Mouse (Mus musculus) kidney, postnatal 25 days (tissue): Measurements from ENCODE around the gene Nr1h4.

Experiments
- DNase-seq, 2 experiments: peaks; one replicate each; pipeline ENCODE4 v3.0.0; 2021; ENCODE audit warnings: mixed read lengths in 2 of 2

Nr1h4 gene

DNA sequence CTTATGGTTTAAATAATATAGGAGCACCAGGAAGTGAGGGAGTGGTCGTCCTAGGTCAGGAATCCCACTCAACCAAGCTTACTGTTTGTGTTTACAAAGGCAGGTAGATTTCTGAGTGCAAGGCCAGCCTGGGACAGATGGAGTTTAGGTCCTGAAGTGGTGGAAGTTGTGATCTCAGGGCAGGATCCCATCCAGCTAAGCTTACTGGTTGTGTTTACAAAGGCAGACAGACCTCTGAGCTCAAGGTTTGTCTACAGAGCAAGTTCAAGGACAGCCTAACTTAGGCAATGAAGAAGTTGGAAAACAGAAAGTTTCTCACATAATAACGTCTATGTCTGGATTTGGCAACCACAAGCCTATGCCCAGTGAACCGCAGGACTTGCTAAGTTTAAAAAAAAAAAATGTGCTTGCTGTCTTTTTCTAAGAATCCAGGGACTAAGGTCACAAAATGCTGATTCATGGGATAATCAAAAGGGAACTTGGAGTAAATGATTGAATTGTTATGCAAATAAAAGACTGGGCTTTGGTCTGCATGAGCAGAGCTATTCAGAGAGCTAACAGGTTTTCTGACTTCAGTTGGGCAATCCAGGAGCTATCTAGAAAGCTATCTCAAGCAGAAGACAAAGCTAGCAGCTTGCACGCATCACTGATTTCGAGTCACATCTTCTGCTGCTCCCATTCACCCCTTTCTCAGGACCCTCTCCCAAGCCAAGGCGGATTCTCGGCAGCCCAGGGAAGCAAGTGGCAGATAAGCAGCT lies 62.6 kb downstream of the Nr1h4 start:
- peak in 1 of 2 experiments; percentile 30 for DNase-seq

GRCm38 (mm10) chr10:89464760-89465405 lies 68.5 kb downstream of the Nr1h4 start:
- no peak for DNase-seq

DNA sequence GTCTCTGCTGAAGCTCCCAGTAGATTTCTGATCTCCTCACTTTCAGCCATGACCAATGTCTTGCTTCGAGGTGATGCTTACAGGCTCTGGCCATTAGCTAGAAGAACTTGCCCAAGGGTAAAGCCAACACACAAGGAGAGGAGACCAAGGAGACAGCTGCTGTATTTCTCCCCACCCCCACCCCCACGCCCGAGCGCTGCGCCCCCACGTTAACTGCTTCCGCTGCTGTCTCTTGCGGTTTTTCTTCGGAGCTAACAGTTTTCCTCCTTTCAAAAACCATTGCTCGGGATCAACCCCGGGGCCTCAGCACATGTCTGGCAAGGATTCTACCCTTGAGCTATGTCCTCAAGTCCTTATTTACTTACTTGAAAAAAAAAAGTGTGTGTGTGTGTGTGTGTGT lies 70.5 kb downstream of the Nr1h4 start:
- no peak for DNase-seq

DNA sequence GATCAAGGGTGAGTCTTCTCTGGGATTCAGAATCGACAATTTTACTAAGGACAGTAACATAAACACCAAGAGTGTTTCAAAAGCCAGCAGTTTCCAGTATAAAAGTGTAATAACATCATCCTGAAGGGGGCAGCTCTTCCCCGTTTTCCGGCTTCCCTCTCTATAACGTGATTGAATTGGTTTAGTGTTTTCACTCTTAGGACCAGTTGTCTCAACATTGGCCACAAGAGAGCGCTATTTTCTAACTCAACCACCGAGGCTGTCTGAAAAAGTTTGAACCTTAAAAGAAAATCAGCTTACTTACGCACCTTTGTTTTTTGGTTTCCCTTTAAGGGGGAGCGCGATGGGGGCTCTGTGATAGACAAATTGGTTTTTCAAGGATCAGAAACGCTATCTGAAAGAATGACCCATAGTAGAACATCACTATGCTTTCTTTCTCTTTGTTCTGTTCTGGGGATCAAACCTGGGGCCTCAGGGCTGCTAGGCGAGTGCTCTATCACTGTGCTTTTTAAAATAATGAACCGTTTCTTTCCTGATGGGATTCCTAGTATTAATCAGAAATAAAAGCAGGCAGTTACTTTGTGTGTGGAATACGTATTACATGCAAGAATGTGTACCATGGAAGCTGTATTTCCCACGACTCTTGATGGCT lies 71.4 kb downstream of the Nr1h4 start:
- peak; percentile 63 to 86 for DNase-seq

GRCm38 (mm10) chr10:89460972-89461371 lies 72.4 kb downstream of the Nr1h4 start:
- no peak for DNase-seq

DNA sequence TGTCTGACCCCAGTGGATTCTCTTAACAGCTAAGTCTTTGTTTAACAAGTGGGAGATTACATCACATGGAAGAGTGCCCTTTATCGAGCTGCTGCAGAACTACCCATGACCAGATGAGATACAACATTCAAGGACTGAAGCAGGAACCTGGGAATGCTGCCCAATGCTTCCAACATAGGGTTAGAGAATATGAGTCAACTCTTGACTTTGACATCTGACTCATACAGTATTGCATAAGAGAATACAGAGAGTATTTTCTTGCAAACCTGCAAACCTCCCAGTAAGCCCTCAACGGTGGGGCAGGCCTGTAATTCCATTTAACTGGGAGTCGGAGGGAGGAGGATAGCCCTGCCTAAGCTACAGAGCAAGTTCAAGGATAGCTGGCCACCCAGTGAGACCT lies 74.6 kb downstream of the Nr1h4 start:
- DNase-seq, result peak in 1 of 2 experiments; percentile 64

DNA sequence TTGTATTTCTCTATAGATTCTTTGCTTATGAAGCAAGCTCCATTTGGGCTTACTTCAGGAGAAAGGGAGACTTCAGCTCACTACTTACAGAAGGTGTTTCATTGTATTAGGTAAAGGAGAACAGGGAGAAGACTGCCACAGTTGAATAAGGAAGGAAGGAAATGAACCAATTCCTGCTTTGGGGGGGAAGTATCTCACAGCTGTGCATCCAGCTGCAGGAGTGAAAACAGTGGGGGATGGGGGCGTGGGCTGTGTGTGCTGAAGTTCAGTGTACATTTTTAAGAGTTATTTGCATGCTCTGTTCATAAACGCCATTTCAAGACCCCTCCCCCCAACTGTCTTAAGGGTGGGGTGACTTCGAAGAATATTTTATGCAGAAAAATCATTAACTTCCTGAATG lies 79.6 kb downstream of the Nr1h4 start:
- DNase-seq, result no peak

- DNase-seq, result no peak
These were observed 80.2 kb downstream of the Nr1h4 start for GRCm38 (mm10) chr10:89453068-89453641.

- no peak for DNase-seq
These were observed 83.0 kb downstream of the Nr1h4 start for GRCm38 (mm10) chr10:89450411-89450810.

GRCm38 (mm10) chr10:89444381-89444780 lies 89.0 kb downstream of the Nr1h4 start:
- DNase-seq, result no peak

DNA sequence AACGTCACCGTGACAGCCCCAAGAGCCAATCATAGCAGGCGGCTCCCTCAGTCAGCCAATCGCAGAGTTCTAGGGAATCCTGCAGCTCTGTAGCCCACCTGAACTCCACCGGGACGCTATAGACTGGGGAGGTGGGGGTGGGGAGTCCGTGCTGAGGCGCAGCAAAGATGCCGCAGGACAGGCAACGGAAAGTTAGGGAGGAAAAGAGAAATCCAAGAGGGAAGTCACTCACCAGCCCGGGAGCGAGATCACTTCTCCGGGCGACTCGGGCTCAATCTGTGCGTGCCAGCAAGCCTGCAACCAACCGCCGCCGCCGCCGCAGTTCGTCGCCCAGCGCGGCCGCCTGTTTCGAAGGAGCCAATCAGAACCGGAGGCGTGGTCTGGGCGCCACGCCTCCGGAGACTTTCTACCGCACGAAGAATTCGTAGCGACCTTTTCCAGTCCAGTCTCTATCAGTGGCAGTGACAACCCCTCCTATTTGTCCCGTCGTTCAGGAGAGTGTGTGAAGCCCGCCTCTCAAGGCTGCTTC lies 89.7 kb downstream of the Nr1h4 start, which contains the start of gene Gas2l3:
Gene Gas2l3 (minus strand): TSS at position 345 of the 529 bp plus-strand sequence.
- DNase-seq, result peak; percentile 88 to 94

DNA sequence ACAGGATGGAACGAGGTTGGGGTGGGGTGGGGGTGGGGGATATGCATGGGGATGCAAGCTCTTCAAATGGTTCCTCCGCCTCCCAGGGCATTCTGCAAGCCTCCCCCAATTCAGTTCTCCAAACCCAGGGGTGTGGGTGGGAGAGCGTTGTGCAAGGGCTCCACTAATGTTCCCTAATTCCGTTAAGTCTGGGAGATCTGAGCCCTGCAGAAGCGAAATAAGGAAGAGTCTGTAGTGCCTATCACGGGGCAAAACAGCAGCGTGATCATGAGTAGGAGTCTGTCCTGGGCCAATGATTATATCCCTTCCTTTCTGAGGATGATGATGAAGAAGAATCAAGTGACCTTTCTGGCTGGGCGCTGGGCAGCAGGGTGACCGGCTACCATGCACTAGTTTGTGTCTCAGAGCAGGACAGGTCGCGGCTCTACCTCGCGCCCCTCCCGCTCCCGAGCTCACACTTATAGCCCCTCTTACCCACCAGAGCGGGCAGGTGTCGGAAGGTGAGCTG lies 90.2 kb downstream of the Nr1h4 start:
- no peak for DNase-seq

GRCm38 (mm10) chr10:89442640-89443039 lies 90.7 kb downstream of the Nr1h4 start:
- DNase-seq, result no peak

- no peak for DNase-seq
These were observed 91.4 kb downstream of the Nr1h4 start for GRCm38 (mm10) chr10:89441961-89442360.

- no peak for DNase-seq
These were observed 94.0 kb downstream of the Nr1h4 start for GRCm38 (mm10) chr10:89439380-89439779.

- no peak for DNase-seq
These were observed 95.4 kb downstream of the Nr1h4 start for GRCm38 (mm10) chr10:89437996-89438395.

- DNase-seq, result no peak
These were observed 95.9 kb downstream of the Nr1h4 start for GRCm38 (mm10) chr10:89437472-89437871.

DNA sequence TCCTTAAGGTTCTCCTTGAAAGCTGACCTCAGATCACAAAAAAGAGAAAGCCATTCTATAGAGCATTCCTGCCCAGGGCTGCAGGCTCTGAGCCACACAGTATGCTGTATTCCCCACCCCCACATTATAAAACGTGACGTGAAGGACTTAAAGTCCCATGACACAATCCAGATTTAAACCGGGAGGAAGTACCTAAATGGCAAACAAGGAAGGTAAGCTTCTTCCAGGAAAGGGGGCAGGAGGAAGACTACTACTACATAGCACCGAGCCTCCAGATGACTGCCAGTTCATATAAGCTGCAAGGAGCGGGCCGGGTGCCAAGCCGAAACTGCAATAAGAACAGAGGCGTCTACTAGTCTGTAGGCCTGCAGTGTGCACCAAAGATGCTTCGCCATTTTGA lies 97.5 kb downstream of the Nr1h4 start:
- no peak for DNase-seq

GRCm38 (mm10) chr10:89435413-89435812 lies 98.0 kb downstream of the Nr1h4 start:
- no peak for DNase-seq

DNA sequence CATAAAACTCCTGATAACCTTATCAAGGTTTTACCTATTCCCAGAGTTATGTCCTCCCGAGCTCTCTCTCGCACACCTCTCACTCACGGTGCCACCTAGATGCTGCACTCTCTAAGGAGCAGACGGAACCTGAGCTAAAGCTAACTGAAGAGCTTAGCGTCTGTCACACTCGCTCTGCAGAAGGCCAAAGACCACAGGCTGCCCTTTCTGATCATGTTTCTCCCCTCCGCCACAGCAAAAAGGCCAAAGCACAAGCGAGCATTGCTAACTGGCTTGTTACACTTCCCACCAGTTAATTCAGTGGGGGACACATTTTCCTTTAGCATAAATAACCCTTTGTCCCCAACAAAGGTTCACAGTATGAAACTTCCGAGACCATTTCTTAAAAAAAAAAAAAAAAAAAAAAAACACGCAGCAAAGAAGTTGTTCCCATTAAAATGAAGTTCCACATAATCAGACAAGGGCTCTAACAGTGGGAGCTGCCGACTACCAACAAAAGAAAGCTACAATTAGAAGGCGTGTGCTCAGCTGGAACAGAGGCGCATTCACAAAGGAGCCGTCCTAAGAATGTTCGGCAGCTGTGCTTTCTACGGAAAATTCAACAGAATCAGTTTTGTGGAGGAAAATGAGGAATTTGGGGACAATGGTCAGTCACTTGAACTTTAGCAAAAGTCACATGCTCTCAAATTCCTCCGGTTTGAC lies 98.7 kb downstream of the Nr1h4 start:
- DNase-seq, result no peak

- DNase-seq, result no peak
These were observed 100.6 kb downstream of the Nr1h4 start for GRCm38 (mm10) chr10:89432743-89433142.

- DNase-seq, result no peak
These were observed 102.6 kb downstream of the Nr1h4 start for GRCm38 (mm10) chr10:89430751-89431150.
